In the genomic region with DNA sequence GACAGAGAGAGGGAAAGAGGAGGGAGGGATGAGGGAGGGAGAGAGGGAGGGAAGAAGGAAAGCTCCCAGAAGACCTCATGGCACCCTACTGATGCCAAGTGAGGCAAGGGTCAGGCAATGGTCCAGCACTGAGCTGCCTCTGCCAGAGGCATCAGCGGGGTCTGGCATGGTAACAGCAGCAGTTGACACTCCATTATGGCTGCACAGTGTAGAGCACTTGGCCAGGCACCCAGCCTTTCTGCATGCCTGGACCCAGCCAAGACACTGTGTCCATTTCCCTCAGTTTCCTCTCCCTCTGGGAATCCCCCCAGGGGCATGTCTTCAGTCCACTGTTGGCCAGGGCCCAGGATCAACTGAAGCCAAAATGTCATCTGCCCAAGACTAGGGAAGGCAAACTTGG, we compare ENCODE assay signal across 10 mouse cellular contexts. TPM values are rescaled to one million over a fixed set of nuclear protein-coding genes. Genes with fewer than 3 reads are reported as not detected.
DNase-seq lines count a peak whose midpoint lies in the region; ATAC-seq and TF ChIP-seq lines count a peak whose summit lies in the region.
"Had no signal": no experiment of that assay in that cellular context is flagged by ENCODE, and none has a peak within 500 bp of the region (broad histone marks: within the 10 kb centered on the region; RNA-seq: fewer than 3 reads in every experiment).

No protein-coding gene starts in this region.

- H3K9ac ChIP-seq in liver, postnatal 0 days (replicated peaks), result no peak overlapping the region

- H3K4me2 ChIP-seq in liver, postnatal 0 days (ENCODE audit: low read depth, low read length), result no peak overlapping the region

- H3K4me3 ChIP-seq in liver, postnatal 0 days (ENCODE audit: low read depth, low read length), result no peak overlapping the region
- no peak overlapping the region for H3K4me3 ChIP-seq in embryonic facial prominence, embryonic 10.5 days
- H3K4me3 ChIP-seq: erythroblast, embryonic 14.5 days had no signal

- H3K36me3 ChIP-seq in liver, postnatal 0 days (replicated peaks; ENCODE audit: insufficient read depth, low read length), result no peaks in the 10 kb centered on the region
- H3K36me3 ChIP-seq in embryonic facial prominence, embryonic 10.5 days (replicated peaks), result peaks cover 3% of the 10 kb centered on the region; the same call in 1 of the 2 replicates

- no peak for TF ChIP-seq CTCF in liver, postnatal 0 days (IDR thresholded peaks at IDR 0.05; ENCODE audit: low read depth)

- TF ChIP-seq EP300 in liver, postnatal 0 days (IDR thresholded peaks at IDR 0.05; ENCODE audit: low read depth), result no peak

- H3K4me1 ChIP-seq in liver, postnatal 0 days (ENCODE audit: insufficient read depth), result peaks cover 23% of the 10 kb centered on the region
- H3K4me1 ChIP-seq in embryonic facial prominence, embryonic 10.5 days, result peaks cover 24% of the 10 kb centered on the region

- peak overlapping the region; percentile 22; the same call in 1 of the 2 replicates for H3K27ac ChIP-seq in liver, postnatal 0 days (ENCODE audit: low read depth)
- no peak overlapping the region for H3K27ac ChIP-seq in embryonic facial prominence, embryonic 10.5 days (replicated peaks)
- H3K27ac ChIP-seq: macrophage had no signal

- intact Hi-C loops in left cerebral cortex, postnatal 4 days (cut with DNase I), result no loop called here

- no peaks in the 10 kb centered on the region for H3K9me3 ChIP-seq in liver, postnatal 0 days (ENCODE audit: low read length)
- H3K9me3 ChIP-seq in embryonic facial prominence, embryonic 10.5 days, result no peaks in the 10 kb centered on the region

- ATAC-seq in liver, postnatal 0 days, result no peak

- H3K27me3 ChIP-seq in liver, postnatal 0 days (ENCODE audit: insufficient read depth, low read length), result no peaks in the 10 kb centered on the region
- H3K27me3 ChIP-seq in embryonic facial prominence, embryonic 10.5 days (replicated peaks; ENCODE audit: low read depth, poor library complexity, severe bottlenecking), result peaks cover 2% of the 10 kb centered on the region

- DNase-seq in liver, postnatal 0 days, result peak; percentile 66
- DNase-seq in liver, result no peak
- DNase-seq in cerebellum, postnatal 25 days, result peak; percentile 75 to 83
- DNase-seq in kidney, adult 8-10 months, result peak; percentile 93
- peak; percentile 95 for DNase-seq in left cerebral cortex, postnatal 4 days
- no peak for DNase-seq in embryonic facial prominence, embryonic 10.5 days (ENCODE audit: low spot score)
- no peak for DNase-seq in spleen, postnatal 14 days (ENCODE audit: low spot score in 2 of 2)
- DNase-seq in urinary bladder, postnatal 25 days (ENCODE audit: low spot score), result no peak

- 29% methylated on average over 1 of the region's 1 CpGs for WGBS in liver, postnatal 0 days (ENCODE audit: insufficient replicate concordance)
- WGBS in embryonic facial prominence, embryonic 10.5 days, result 56% methylated on average over 1 of the region's 1 CpGs

RNA-seq across cellular contexts. Expression of a gene that starts 4.5 kb away (rescaled TPM):
- 18.5 and 19.2 TPM in 2 replicates for polyA plus RNA-seq in liver, postnatal 0 days (2015; fragmentation: Nextera tagmentation; extraction: Ambion mirVana)
- total RNA-seq in left cerebral cortex, postnatal 4 days (2021), result 10 to 100 TPM; 20.7 to 24.9 TPM
- 2.6 and 2.9 TPM in 2 replicates for polyA plus RNA-seq in embryonic facial prominence, embryonic 10.5 days (2016; fragmentation: Nextera tagmentation; extraction: Ambion mirVana)

RNA-seq across cellular contexts. Expression of a gene that starts 17.5 kb away (rescaled TPM):
- polyA plus RNA-seq in liver, postnatal 0 days (2015; fragmentation: Nextera tagmentation; extraction: Ambion mirVana), result 7.3 and 8.3 TPM in 2 replicates
- 100 to 1,000 TPM; 160 to 169 TPM for total RNA-seq in left cerebral cortex, postnatal 4 days (2021)
- 47.0 and 50.8 TPM in 2 replicates for polyA plus RNA-seq in embryonic facial prominence, embryonic 10.5 days (2016; fragmentation: Nextera tagmentation; extraction: Ambion mirVana)

RNA-seq across cellular contexts. Expression of a gene that starts 17.7 kb away (rescaled TPM):
- 5.3 and 6.3 TPM in 2 replicates for polyA plus RNA-seq in liver, postnatal 0 days (2015; fragmentation: Nextera tagmentation; extraction: Ambion mirVana)
- 100 to 1,000 TPM; 111 to 122 TPM for total RNA-seq in left cerebral cortex, postnatal 4 days (2021)
- 30.8 and 31.9 TPM in 2 replicates for polyA plus RNA-seq in embryonic facial prominence, embryonic 10.5 days (2016; fragmentation: Nextera tagmentation; extraction: Ambion mirVana)

RNA-seq across cellular contexts. Expression of a gene that starts 44.4 kb away (rescaled TPM):
- 17.3 and 20.2 TPM in 2 replicates for polyA plus RNA-seq in liver, postnatal 0 days (2015; fragmentation: Nextera tagmentation; extraction: Ambion mirVana)
- total RNA-seq in left cerebral cortex, postnatal 4 days (2021), result 10 to 100 TPM; 48.3 to 56.0 TPM
- 66.1 and 72.1 TPM in 2 replicates for polyA plus RNA-seq in embryonic facial prominence, embryonic 10.5 days (2016; fragmentation: Nextera tagmentation; extraction: Ambion mirVana)

Comparison
In these comparisons a context has a peak if more than half of its experiments do, and no peak if none do; other contexts are left out.
1. DNase-seq: peak in liver, postnatal 0 days (single experiment), cerebellum, postnatal 25 days (2 of 2), kidney, adult 8-10 months (2 of 2) and left cerebral cortex, postnatal 4 days (single experiment); none in liver (single experiment), embryonic facial prominence, embryonic 10.5 days (single experiment), spleen, postnatal 14 days (0 of 2) and urinary bladder, postnatal 25 days (single experiment).